Mouse (Mus musculus) brain, embryonic 14.5 days (tissue): Measurements from ENCODE around the gene Dab1.

Source experiments
- CTCF ChIP-seq: fragments of 200-500 bp; IDR thresholded peaks from 2 replicates; pipeline ENCODE4 v1.5.1; 2012; ENCODE audit warnings: inconsistent platforms, mild to moderate bottlenecking, moderate library complexity, borderline replicate concordance; ENCODE audit not compliant: insufficient read depth, insufficient read length; ENCODE audit errors: extremely low read depth
- POLR2A ChIP-seq: fragments of 200-500 bp; IDR thresholded peaks from 2 replicates; pipeline ENCODE4 v1.6.1; 2012; ENCODE audit warnings: mild to moderate bottlenecking, inconsistent platforms, borderline replicate concordance; ENCODE audit not compliant: poor library complexity, insufficient read depth, insufficient read length, severe bottlenecking; ENCODE audit errors: extremely low read depth

- TF ChIP-seq POLR2A (no peak), CTCF (peak; percentile 11; the same call in 1 of the 2 replicates)
Observed at GRCm38 (mm10) chr4:103793589-103794312, 174.6 kb downstream of the Dab1 start.
